Mouse (Mus musculus) activated CD4-positive, CD25-positive, alpha-beta regulatory T cell (primary cell): ENCODE data around the gene Gm17078. TPM values are rescaled to one million over a fixed set of nuclear protein-coding genes. Genes with fewer than 3 reads are reported as not detected.

Experiments used
- polyA plus RNA-seq, 2 experiments: library from polyadenylated mRNA; unstranded; fragments of 100-300 nt; shearing (Covaris generic); gene quantifications; one replicate each; pipeline ENCODE4 v1.2.1; 2017

The Gm17078 gene
- polyA plus RNA-seq: not detected

GRCm38 (mm10) chr14:51611210-51611609, at the start of gene Gm17078:
Gm17078 (minus strand) TSS chr14:51611310.

GRCm38 (mm10) chr14:51635566-51635965, 24.5 kb upstream of the Gm17078 start, which contains the start of gene Gm4181:
Gm4181 (minus strand) TSS chr14:51635666.

GRCm38 (mm10) chr14:51592039-51592438, 19.1 kb downstream of the Gm17078 start, which contains the start of gene Gm17174:
Gm17174 (minus strand) TSS chr14:51592139.

GRCm38 (mm10) chr14:51573963-51574362, 37.1 kb downstream of the Gm17078 start, which contains the start of gene Gm17175:
Gm17175 (minus strand) TSS chr14:51574063.

Other genes starting within 250 kb of the Gm17078 start
- gene Gm7247, start 249.6 kb downstream of the Gm17078 start, polyA plus RNA-seq: under 1 TPM in 1 of 2 experiments, not detected in 1; 0.42 TPM
- gene Vmn2r88, start 200.5 kb downstream of the Gm17078 start, polyA plus RNA-seq: not detected
- gene Vmn2r89, start 159.5 kb downstream of the Gm17078 start, polyA plus RNA-seq: under 1 TPM in 1 of 2 experiments, not detected in 1; 0.05 TPM
- gene Gm5622, start 58.5 kb downstream of the Gm17078 start, polyA plus RNA-seq: under 1 TPM in 1 of 2 experiments, not detected in 1; 0.15 TPM
- gene Gm17175, start 37.2 kb downstream of the Gm17078 start, polyA plus RNA-seq: not detected
- not detected for gene Gm17174, start 19.2 kb downstream of the Gm17078 start, polyA plus RNA-seq
- gene Gm4181, start 24.4 kb upstream of the Gm17078 start, polyA plus RNA-seq: not detected
- not detected for gene Gm17079, start 84.2 kb upstream of the Gm17078 start, polyA plus RNA-seq
- not detected for gene Gm5800, start 105.9 kb upstream of the Gm17078 start, polyA plus RNA-seq
- not detected for gene Ang4, start 162.3 kb upstream of the Gm17078 start, polyA plus RNA-seq
- not detected for gene AY358078, start 188.7 kb upstream of the Gm17078 start, polyA plus RNA-seq
- 1 to 10 TPM in 1 of 2 experiments, under 1 TPM in 1; 0.79 to 3.5 TPM for gene Ear6, start 242.4 kb upstream of the Gm17078 start, polyA plus RNA-seq